Mouse (Mus musculus): ENCODE data around the gene Abhd14b. TPM values are rescaled to one million over a fixed set of nuclear protein-coding genes. Genes with fewer than 3 reads are reported as not detected.

The Abhd14b gene
- polyA plus RNA-seq, 1 experiment = 80.0 TPM

- Histone ChIP-seq H3K4me3 (replicated peaks; ENCODE audit: extremely low read depth, low read depth, low read length) (no peak overlapping the region), H3K4me1 (ENCODE audit: control insufficient read depth, insufficient read depth, low read length) (no peaks in the 10 kb centered on the region)
- TF ChIP-seq POLR2A (IDR thresholded peaks at IDR 0.05; ENCODE audit: borderline replicate concordance, extremely low read depth, low read depth, low read length) (no peak), CTCF (IDR thresholded peaks at IDR 0.05; ENCODE audit: insufficient read depth, low read length) (no peak)
- 91% methylated on average over 21 of the region's 21 CpGs for WGBS
- DNase-seq = no peak
Observed at GRCm38 (mm10) chr9:106463122-106464063, 16.1 kb downstream of the Abhd14b start.

DNA sequence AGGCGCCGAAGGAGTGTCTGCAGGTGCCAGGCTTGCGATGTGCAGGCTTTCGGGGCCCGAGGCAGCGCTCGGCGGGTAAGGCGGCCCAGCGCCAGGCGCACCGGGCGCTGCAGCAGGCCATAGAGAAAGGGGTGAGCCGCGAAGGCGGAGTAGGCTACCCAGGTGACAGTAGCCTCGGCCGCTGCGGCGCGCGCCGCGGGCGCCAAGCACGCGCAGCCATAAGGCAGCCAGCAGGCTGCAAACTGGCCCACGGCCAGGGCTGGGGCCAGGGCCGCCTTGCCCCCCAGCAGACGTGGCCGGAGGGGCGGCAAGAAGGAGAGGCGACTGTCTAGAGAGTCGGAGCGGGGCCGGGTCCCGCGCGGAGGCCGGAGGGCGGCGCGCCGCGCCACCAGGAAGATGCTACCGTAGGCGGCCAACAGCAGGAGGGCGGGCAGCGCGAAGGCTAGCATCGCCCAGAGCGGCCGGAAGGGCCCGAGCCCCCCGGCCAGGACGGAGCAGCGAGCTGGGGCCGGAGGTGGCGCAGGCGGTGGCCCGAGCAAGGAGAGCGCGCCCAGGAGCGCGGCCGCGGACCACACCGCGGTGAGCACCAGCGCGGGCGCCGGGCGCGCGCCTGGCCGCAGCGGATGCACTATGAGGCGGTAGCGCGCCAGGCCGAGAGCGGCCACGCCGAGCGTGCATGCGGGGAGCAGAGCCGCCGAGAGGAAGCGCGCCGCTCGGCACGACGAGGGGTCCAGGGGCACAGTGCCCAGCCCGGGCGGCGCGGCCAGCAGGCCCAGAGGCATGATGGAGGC lies 17.7 kb downstream of the Abhd14b start:
- H3K4me1 ChIP-seq (ENCODE audit: control insufficient read depth, insufficient read depth, low read length) = no peaks in the 10 kb centered on the region
- peak overlapping the region; percentile 42 for H3K4me3 ChIP-seq (replicated peaks; ENCODE audit: extremely low read depth, low read depth, low read length)
- DNase-seq = no peak
- WGBS = 5% methylated on average over 98 of the region's 99 CpGs
- no peak for TF ChIP-seq POLR2A (IDR thresholded peaks at IDR 0.05; ENCODE audit: borderline replicate concordance, extremely low read depth, low read depth, low read length)
- TF ChIP-seq CTCF (IDR thresholded peaks at IDR 0.05; ENCODE audit: insufficient read depth, low read length) = no peak

DNA sequence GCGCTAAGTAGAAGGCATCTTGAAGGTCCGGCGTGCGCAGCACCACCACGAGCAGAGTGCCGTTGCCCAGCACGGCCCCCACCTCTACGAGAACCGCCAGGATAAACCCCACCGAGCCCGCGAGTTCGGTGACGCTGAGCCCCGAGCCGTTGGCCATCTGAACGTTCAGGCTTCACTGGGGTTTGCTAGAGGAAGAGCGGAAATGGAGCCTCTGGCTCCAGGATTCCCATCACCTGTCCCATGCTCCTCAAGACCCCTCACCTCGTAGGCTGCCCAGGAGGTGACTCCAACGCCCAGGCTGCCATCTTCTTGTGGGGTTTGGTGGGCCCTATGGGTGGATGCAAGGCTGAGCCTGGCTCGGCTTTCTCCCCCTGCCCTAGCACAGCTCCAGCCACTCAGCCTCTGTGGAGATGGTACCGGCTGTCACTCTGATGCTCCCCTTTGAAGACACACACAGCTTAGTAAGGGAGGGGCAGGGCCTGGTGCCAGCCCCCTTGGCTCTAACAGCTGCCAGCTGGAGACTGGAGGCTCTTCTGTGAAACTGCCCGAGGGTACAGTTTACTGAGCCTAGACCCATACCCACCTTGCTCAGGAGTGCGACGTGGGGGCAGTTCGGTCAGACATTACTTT lies 18.4 kb downstream of the Abhd14b start, which contains the start of gene Gpr62:
TSS of gene Gpr62 (minus strand) at position 368 of the 630 bp plus-strand sequence.
- 34% methylated on average over 26 of the region's 26 CpGs for WGBS
- DNase-seq = no peak
- no peak for TF ChIP-seq POLR2A (IDR thresholded peaks at IDR 0.05; ENCODE audit: borderline replicate concordance, extremely low read depth, low read depth, low read length)
- TF ChIP-seq CTCF (IDR thresholded peaks at IDR 0.05; ENCODE audit: insufficient read depth, low read length) = no peak
- H3K4me1 ChIP-seq (ENCODE audit: control insufficient read depth, insufficient read depth, low read length) = no peaks in the 10 kb centered on the region
- H3K4me3 ChIP-seq (replicated peaks; ENCODE audit: extremely low read depth, low read depth, low read length) = peak within 1 kb of the TSS; percentile 42

- TF ChIP-seq CTCF (IDR thresholded peaks at IDR 0.05; ENCODE audit: insufficient read depth, low read length) (no peak), POLR2A (IDR thresholded peaks at IDR 0.05; ENCODE audit: borderline replicate concordance, extremely low read depth, low read depth, low read length) (no peak)
- Histone ChIP-seq H3K4me1 (ENCODE audit: control insufficient read depth, insufficient read depth, low read length) (no peaks in the 10 kb centered on the region), H3K4me3 (replicated peaks; ENCODE audit: extremely low read depth, low read depth, low read length) (no peak overlapping the region)
- 83% methylated on average over 6 of the region's 6 CpGs for WGBS
- no peak for DNase-seq
Observed at GRCm38 (mm10) chr9:106466721-106467120, 19.5 kb downstream of the Abhd14b start.

- TF ChIP-seq POLR2A (IDR thresholded peaks at IDR 0.05; ENCODE audit: borderline replicate concordance, extremely low read depth, low read depth, low read length) (no peak), CTCF (IDR thresholded peaks at IDR 0.05; ENCODE audit: insufficient read depth, low read length) (no peak)
Observed at GRCm38 (mm10) chr9:106467746-106468145, 20.5 kb downstream of the Abhd14b start.

DNA sequence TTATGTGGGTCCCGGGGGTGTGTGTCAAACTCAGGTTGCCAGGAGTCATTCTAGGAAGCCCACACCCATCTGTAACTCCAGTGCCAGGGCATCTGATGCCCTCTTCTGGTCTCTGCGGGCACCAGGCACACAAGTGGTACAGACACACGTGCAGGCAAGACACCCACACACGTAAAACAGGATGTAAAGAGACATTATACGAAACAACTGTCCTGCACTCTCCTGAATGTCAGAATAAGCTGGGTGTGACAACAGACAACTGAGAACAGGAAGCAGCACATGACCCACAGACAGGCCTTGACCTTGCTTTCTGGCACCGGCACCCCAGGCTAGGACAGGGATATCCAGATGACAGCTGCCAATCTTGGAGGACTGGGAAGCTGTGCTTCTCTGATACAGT lies 22.1 kb downstream of the Abhd14b start:
- Histone ChIP-seq H3K4me1 (ENCODE audit: control insufficient read depth, insufficient read depth, low read length) (peaks cover 1% of the 10 kb centered on the region; the same call in 1 of the 2 replicates), H3K4me3 (replicated peaks; ENCODE audit: extremely low read depth, low read depth, low read length) (no peak overlapping the region)
- 52% methylated on average over 6 of the region's 6 CpGs for WGBS
- TF ChIP-seq CTCF (IDR thresholded peaks at IDR 0.05; ENCODE audit: insufficient read depth, low read length) = no peak
- no peak for TF ChIP-seq POLR2A (IDR thresholded peaks at IDR 0.05; ENCODE audit: borderline replicate concordance, extremely low read depth, low read depth, low read length)
- no peak for DNase-seq

More at GRCm38 (mm10) chr9:106467746-106468145, 20.5 kb downstream of the Abhd14b start:
- Histone ChIP-seq H3K4me1 (ENCODE audit: control insufficient read depth, insufficient read depth, low read length) (no peaks in the 10 kb centered on the region), H3K4me3 (replicated peaks; ENCODE audit: extremely low read depth, low read depth, low read length) (no peak overlapping the region)
- DNase-seq = no peak
- 93% methylated on average over 7 of the region's 7 CpGs for WGBS

GRCm38 (mm10) chr9:106469776-106470175 lies 22.5 kb downstream of the Abhd14b start:
- Histone ChIP-seq H3K4me1 (ENCODE audit: control insufficient read depth, insufficient read depth, low read length) (peaks cover 4% of the 10 kb centered on the region; the same call in 1 of the 2 replicates), H3K4me3 (replicated peaks; ENCODE audit: extremely low read depth, low read depth, low read length) (no peak overlapping the region)
- 49% methylated on average over 9 of the region's 9 CpGs for WGBS
- no peak for DNase-seq
- no peak for TF ChIP-seq POLR2A (IDR thresholded peaks at IDR 0.05; ENCODE audit: borderline replicate concordance, extremely low read depth, low read depth, low read length)
- TF ChIP-seq CTCF (IDR thresholded peaks at IDR 0.05; ENCODE audit: insufficient read depth, low read length) = no peak

- WGBS = 75% methylated on average over 14 of the region's 14 CpGs
- TF ChIP-seq POLR2A (IDR thresholded peaks at IDR 0.05; ENCODE audit: borderline replicate concordance, extremely low read depth, low read depth, low read length) (no peak), CTCF (IDR thresholded peaks at IDR 0.05; ENCODE audit: insufficient read depth, low read length) (no peak)
- DNase-seq = no peak
- Histone ChIP-seq H3K4me1 (ENCODE audit: control insufficient read depth, insufficient read depth, low read length) (peaks cover 8% of the 10 kb centered on the region; the same call in 1 of the 2 replicates), H3K4me3 (replicated peaks; ENCODE audit: extremely low read depth, low read depth, low read length) (no peak overlapping the region)
Observed at GRCm38 (mm10) chr9:106470991-106471750, 23.9 kb downstream of the Abhd14b start.

Data from lung, adult 2 months (tissue).